In genomic region chr1:69506615-69507159, GRCm38 (mm10) we compare ENCODE assay signal across 26 mouse cellular contexts.
DNase-seq lines count a peak whose midpoint lies in the region; ATAC-seq and TF ChIP-seq lines count a peak whose summit lies in the region.
"Had no signal": no experiment of that assay in that cellular context is flagged by ENCODE, and none has a peak within 500 bp of the region (broad histone marks: within the 10 kb centered on the region; RNA-seq: fewer than 3 reads in every experiment).

No protein-coding gene starts in this region.

- peaks cover 8% of the 10 kb centered on the region; the same call in 1 of the 2 replicates for H3K4me1 ChIP-seq in liver, embryonic 11.5 days (replicated peaks; ENCODE audit: control insufficient read depth, insufficient read depth, low read length)
- H3K4me1 ChIP-seq in liver, postnatal 0 days (ENCODE audit: insufficient read depth): no peaks in the 10 kb centered on the region
- H3K4me1 ChIP-seq in MEL (ENCODE audit: control insufficient read depth in 1 of 2, insufficient read depth in 2 of 2, low read length in 2 of 2): peaks cover 6 to 22% of the 10 kb centered on the region in 2 experiments
- H3K4me1 ChIP-seq in liver, embryonic 13.5 days (replicated peaks): peaks cover 21% of the 10 kb centered on the region
- H3K4me1 ChIP-seq in liver, embryonic 15.5 days (replicated peaks): peaks cover 15% of the 10 kb centered on the region
- no peaks in the 10 kb centered on the region; the same call in 1 of the 2 replicates for H3K4me1 ChIP-seq in heart, adult 2 months (ENCODE audit: control insufficient read depth, insufficient read depth, low read length)
- H3K4me1 ChIP-seq: embryonic facial prominence, embryonic 13.5 days; embryonic facial prominence, embryonic 15.5 days; forebrain, embryonic 10.5 days; forebrain, embryonic 12.5 days had no signal

- no peak for TF ChIP-seq RAD21 in MEL (IDR thresholded peaks at IDR 0.05; ENCODE audit: low read depth, low read length)

- H3K27me3 ChIP-seq in liver, embryonic 11.5 days (replicated peaks; ENCODE audit: control insufficient read depth, insufficient read depth, low read length): no peaks in the 10 kb centered on the region
- H3K27me3 ChIP-seq in liver, postnatal 0 days (ENCODE audit: insufficient read depth, low read length): no peaks in the 10 kb centered on the region
- H3K27me3 ChIP-seq in MEL (ENCODE audit: control insufficient read depth in 1 of 2, insufficient read depth in 2 of 2, low read length in 2 of 2): no peaks in the 10 kb centered on the region
- no peaks in the 10 kb centered on the region for H3K27me3 ChIP-seq in liver, embryonic 13.5 days
- no peaks in the 10 kb centered on the region for H3K27me3 ChIP-seq in liver, embryonic 15.5 days
- H3K27me3 ChIP-seq in heart, adult 2 months (ENCODE audit: control insufficient read depth, insufficient read depth, low read length): no peaks in the 10 kb centered on the region
- H3K27me3 ChIP-seq: embryonic facial prominence, embryonic 13.5 days; embryonic facial prominence, embryonic 15.5 days; forebrain, embryonic 12.5 days; Patski had no signal

- no peak overlapping the region for H3K27ac ChIP-seq in liver, embryonic 11.5 days (ENCODE audit: low read depth, low read length)
- H3K27ac ChIP-seq in liver, postnatal 0 days (ENCODE audit: low read depth): no peak overlapping the region
- H3K27ac ChIP-seq in MEL (ENCODE audit: control insufficient read depth, low read depth, low read length): peak overlapping the region; percentile 70
- no peak overlapping the region for H3K27ac ChIP-seq in liver, embryonic 13.5 days
- no peak overlapping the region for H3K27ac ChIP-seq in liver, embryonic 15.5 days (replicated peaks)
- H3K27ac ChIP-seq in heart, adult 2 months: no peak overlapping the region
- H3K27ac ChIP-seq: embryonic facial prominence, embryonic 13.5 days; embryonic facial prominence, embryonic 15.5 days; forebrain, embryonic 10.5 days; forebrain, embryonic 12.5 days had no signal

- no peak for TF ChIP-seq POLR2A in MEL (IDR thresholded peaks at IDR 0.05; ENCODE audit: control insufficient read depth in 1 of 2, insufficient read depth in 1 of 2, low read depth in 1 of 2, low read length in 2 of 2, poor library complexity in 1 of 2)
- TF ChIP-seq POLR2A in heart, adult 2 months (IDR thresholded peaks at IDR 0.05; ENCODE audit: insufficient read depth, low read depth, low read length): no peak

- 84% methylated on average over 7 of the region's 7 CpGs for WGBS in liver, embryonic 11.5 days
- WGBS in liver, postnatal 0 days (ENCODE audit: insufficient replicate concordance): 84% methylated on average over 7 of the region's 7 CpGs
- WGBS in liver, embryonic 13.5 days (ENCODE audit: insufficient replicate concordance): 67% methylated on average over 7 of the region's 7 CpGs
- WGBS in liver, embryonic 15.5 days (ENCODE audit: insufficient replicate concordance): 72% methylated on average over 7 of the region's 7 CpGs
- 86% methylated on average over 7 of the region's 7 CpGs for WGBS in heart, adult 2 months

- no peak for DNase-seq in liver, embryonic 11.5 days (ENCODE audit: low spot score)
- no peak for DNase-seq in liver, postnatal 0 days
- peak; percentile 61 for DNase-seq in MEL (ENCODE audit: low read depth, low spot score)
- DNase-seq in liver, embryonic 13.5 days: no peak
- DNase-seq in adrenal gland, postnatal 4 days (ENCODE audit: low spot score in 2 of 2): no peak
- no peak for DNase-seq in heart, adult 2 months
- DNase-seq: adrenal gland, adult 8-10 months; adrenal gland, postnatal 14 days; adrenal gland, postnatal 36 days; cerebellum, adult 11 months; cerebellum, adult 18-20 months; cerebellum, adult 8-10 months; cerebellum, adult 9-11 months; cerebellum, postnatal 14 days; cerebellum, postnatal 36 days; embryo, embryonic 11 days had no signal

- no peak overlapping the region for H3K9ac ChIP-seq in liver, embryonic 11.5 days (ENCODE audit: low read depth, low read length)
- H3K9ac ChIP-seq in liver, postnatal 0 days (replicated peaks): no peak overlapping the region
- no peak overlapping the region for H3K9ac ChIP-seq in MEL (ENCODE audit: control insufficient read depth, low read depth, low read length, poor library complexity, severe bottlenecking)
- H3K9ac ChIP-seq in liver, embryonic 13.5 days: no peak overlapping the region
- H3K9ac ChIP-seq in liver, embryonic 15.5 days: no peak overlapping the region
- H3K9ac ChIP-seq in heart, adult 2 months (ENCODE audit: low read depth, low read length): no peak overlapping the region
- H3K9ac ChIP-seq: embryonic facial prominence, embryonic 13.5 days; embryonic facial prominence, embryonic 15.5 days; forebrain, embryonic 12.5 days had no signal

- H3K4me3 ChIP-seq in liver, embryonic 11.5 days (ENCODE audit: low read depth, low read length): no peak overlapping the region
- no peak overlapping the region for H3K4me3 ChIP-seq in liver, postnatal 0 days (ENCODE audit: low read depth, low read length)
- H3K4me3 ChIP-seq in MEL (ENCODE audit: control insufficient read depth in 1 of 2, insufficient read depth in 1 of 2, low read depth in 2 of 2, low read length in 2 of 2): peak overlapping the region; percentile 6 to 9; a peak in 3 of 4 replicates
- no peak overlapping the region for H3K4me3 ChIP-seq in liver, embryonic 13.5 days (replicated peaks)
- H3K4me3 ChIP-seq in liver, embryonic 15.5 days (replicated peaks): no peak overlapping the region
- no peak overlapping the region for H3K4me3 ChIP-seq in heart, adult 2 months
- H3K4me3 ChIP-seq: embryonic facial prominence, embryonic 13.5 days; embryonic facial prominence, embryonic 15.5 days; erythroblast, embryonic 14.5 days; forebrain, embryonic 10.5 days; forebrain, embryonic 12.5 days had no signal

- intact Hi-C loops in heart, adult 2 months (cut with DNase I): no loop called here

- TF ChIP-seq EP300 in liver, postnatal 0 days (IDR thresholded peaks at IDR 0.05; ENCODE audit: low read depth): no peak
- TF ChIP-seq EP300 in MEL (IDR thresholded peaks at IDR 0.05; ENCODE audit: low read depth in 1 of 2, low read length in 2 of 2): peak; percentile 37 to 81; a peak in 2 of 4 replicates
- no peak for TF ChIP-seq EP300 in heart, adult 2 months (IDR thresholded peaks at IDR 0.05; ENCODE audit: insufficient read depth, low read depth, low read length)

- no peaks in the 10 kb centered on the region for H3K9me3 ChIP-seq in liver, embryonic 11.5 days (ENCODE audit: control insufficient read depth, low read length)
- H3K9me3 ChIP-seq in liver, postnatal 0 days (ENCODE audit: low read length): no peaks in the 10 kb centered on the region
- H3K9me3 ChIP-seq in MEL (replicated peaks; ENCODE audit: insufficient read depth, low read length): no peaks in the 10 kb centered on the region
- no peaks in the 10 kb centered on the region for H3K9me3 ChIP-seq in liver, embryonic 13.5 days (replicated peaks)
- no peaks in the 10 kb centered on the region for H3K9me3 ChIP-seq in liver, embryonic 15.5 days (replicated peaks)
- H3K9me3 ChIP-seq: embryonic facial prominence, embryonic 13.5 days; embryonic facial prominence, embryonic 15.5 days; forebrain, embryonic 10.5 days; forebrain, embryonic 12.5 days had no signal

- no peaks in the 10 kb centered on the region for H3K79me2 ChIP-seq in MEL (ENCODE audit: control insufficient read depth, insufficient read depth, low read length, poor library complexity)
- H3K79me2 ChIP-seq in heart, adult 2 months (replicated peaks; ENCODE audit: control insufficient read depth, insufficient read depth, low read length): no peaks in the 10 kb centered on the region

- no peaks in the 10 kb centered on the region for H3K36me3 ChIP-seq in liver, embryonic 11.5 days (ENCODE audit: control insufficient read depth, insufficient read depth, low read length)
- no peaks in the 10 kb centered on the region for H3K36me3 ChIP-seq in liver, postnatal 0 days (replicated peaks; ENCODE audit: insufficient read depth, low read length)
- peaks cover 0 to 30% of the 10 kb centered on the region in 2 experiments; a peak in 2 of 4 replicates for H3K36me3 ChIP-seq in MEL (ENCODE audit: control insufficient read depth in 1 of 2, insufficient read depth in 2 of 2, low read length in 2 of 2)
- H3K36me3 ChIP-seq in liver, embryonic 13.5 days: no peaks in the 10 kb centered on the region
- H3K36me3 ChIP-seq in liver, embryonic 15.5 days (replicated peaks): no peaks in the 10 kb centered on the region
- H3K36me3 ChIP-seq in heart, adult 2 months (ENCODE audit: control insufficient read depth, insufficient read depth, low read length): no peaks in the 10 kb centered on the region
- H3K36me3 ChIP-seq: embryonic facial prominence, embryonic 13.5 days; embryonic facial prominence, embryonic 15.5 days; forebrain, embryonic 10.5 days; forebrain, embryonic 12.5 days had no signal

- no peak overlapping the region for H3K4me2 ChIP-seq in liver, embryonic 11.5 days
- no peak overlapping the region for H3K4me2 ChIP-seq in liver, postnatal 0 days (ENCODE audit: low read depth, low read length)
- H3K4me2 ChIP-seq in liver, embryonic 13.5 days: no peak overlapping the region
- no peak overlapping the region for H3K4me2 ChIP-seq in liver, embryonic 15.5 days
- H3K4me2 ChIP-seq: embryonic facial prominence, embryonic 13.5 days; embryonic facial prominence, embryonic 15.5 days; forebrain, embryonic 12.5 days had no signal

- TF ChIP-seq CTCF in liver, postnatal 0 days (IDR thresholded peaks at IDR 0.05; ENCODE audit: low read depth): no peak
- TF ChIP-seq CTCF in MEL (IDR thresholded peaks at IDR 0.05 in 2 of 3, conservative IDR thresholded peaks at IDR 0.05 in 1 of 3; ENCODE audit: control insufficient read depth in 1 of 3, insufficient read depth in 1 of 3, low read depth in 2 of 3, low read length in 3 of 3, poor library complexity in 1 of 3, severe bottlenecking in 1 of 3): no peak
- no peak for TF ChIP-seq CTCF in heart, adult 2 months (IDR thresholded peaks at IDR 0.05)

- ATAC-seq in liver, embryonic 11.5 days (replicated peaks; ENCODE audit: low FRiP score): peak; percentile 42
- no peak for ATAC-seq in liver, postnatal 0 days
- ATAC-seq in liver, embryonic 13.5 days (ENCODE audit: low read depth): peak; percentile 69
- peak; percentile 40; the same call in 1 of the 2 replicates for ATAC-seq in liver, embryonic 15.5 days (ENCODE audit: insufficient read depth)
- ATAC-seq: activated CD4-positive, CD25-positive, alpha-beta regulatory T cell, adult 4 months; forebrain, embryonic 14.5 days; forebrain, embryonic 16.5 days; Patski had no signal

TF ChIP-seq in MEL, 35 proteins besides CTCF, POLR2A, EP300 and RAD21 (continues in another document):
- no peak for TF ChIP-seq ZKSCAN1 (IDR thresholded peaks at IDR 0.05; ENCODE audit: low read depth, low read length)
- TF ChIP-seq ZNF384 (IDR thresholded peaks at IDR 0.05; ENCODE audit: low read depth, low read length): no peak
- peak; percentile 44 for TF ChIP-seq RCOR1 (IDR thresholded peaks at IDR 0.05; ENCODE audit: low read depth, low read length)
- TF ChIP-seq TBP (IDR thresholded peaks at IDR 0.05; ENCODE audit: low read depth, low read length): no peak
- no peak for TF ChIP-seq POLR2AphosphoS5 (IDR thresholded peaks at IDR 0.05; ENCODE audit: borderline replicate concordance, low read depth, low read length)
- peak; percentile 42; the same call in 1 of the 2 replicates for TF ChIP-seq MYB (IDR thresholded peaks at IDR 0.05; ENCODE audit: low read depth, low read length)
- TF ChIP-seq SIN3A (IDR thresholded peaks at IDR 0.05; ENCODE audit: low read length): no peak
- no peak for TF ChIP-seq ZMIZ1 (IDR thresholded peaks at IDR 0.05; ENCODE audit: low read depth, low read length)

Comparison
In these comparisons a context has a peak if more than half of its experiments do, and no peak if none do; other contexts are left out.
1. H3K4me3 ChIP-seq: peak in MEL (2 of 2); none in liver, embryonic 11.5 days (single experiment), liver, postnatal 0 days (single experiment), liver, embryonic 13.5 days (single experiment), liver, embryonic 15.5 days (single experiment) and heart, adult 2 months (single experiment).